Mouse (Mus musculus): ENCODE results near the gene Lhx6. TPM values are rescaled to one million over a fixed set of nuclear protein-coding genes. Genes with fewer than 3 reads are reported as not detected.
"Not testable (repeated sequence)": the region's sequence is repeated elsewhere in the genome, so short reads cannot be mapped to it uniquely, and the experiment has no call there.

Lhx6 gene
- 1 to 10 TPM; 3.7 to 4.0 TPM for total RNA-seq (2021)
- long read RNA-seq, experiment 1, partial matches to known transcripts, result 0 of 5 reads
- long read RNA-seq, experiment 1, other reads (novel, unspliced or antisense), result 4 of 5 reads
- long read RNA-seq, experiment 2, result 0 reads

- peak; percentile 22 for DNase-seq
These were observed at the start of gene Lhx6 for GRCm38 (mm10) chr2:36104956-36105741. Gene Lhx6 (minus strand): TSS chr2:36105408.

GRCm38 (mm10) chr2:36152401-36152800, 47.2 kb upstream of the Lhx6 start:
- DNase-seq, result not testable (repeated sequence)

- no peak for DNase-seq
These were observed 43.7 kb upstream of the Lhx6 start for GRCm38 (mm10) chr2:36148876-36149365.

- no peak for DNase-seq
These were observed 33.9 kb upstream of the Lhx6 start for GRCm38 (mm10) chr2:36139096-36139495.

GRCm38 (mm10) chr2:36136300-36136941, 31.2 kb upstream of the Lhx6 start, which contains the start of the genes Mrrf and Rbm18:
Gene Mrrf (plus strand): TSS chr2:36136389.
Gene Rbm18 (minus strand): TSS chr2:36136773.
- DNase-seq, result peak; percentile 90

- no peak for DNase-seq
These were observed 30.7 kb upstream of the Lhx6 start for GRCm38 (mm10) chr2:36135887-36136286.

- DNase-seq, result no peak
These were observed 23.8 kb upstream of the Lhx6 start for GRCm38 (mm10) chr2:36129051-36129450.

- DNase-seq, result no peak
These were observed 22.8 kb upstream of the Lhx6 start for GRCm38 (mm10) chr2:36127973-36128372.

GRCm38 (mm10) chr2:36126795-36127429, 21.7 kb upstream of the Lhx6 start:
- no peak for DNase-seq

- DNase-seq, result no peak
These were observed 7.4 kb upstream of the Lhx6 start for GRCm38 (mm10) chr2:36112632-36113031.

GRCm38 (mm10) chr2:36108615-36109014, 3.4 kb upstream of the Lhx6 start:
- no peak for DNase-seq

- DNase-seq, result no peak
These were observed 712 bp downstream of the Lhx6 start for GRCm38 (mm10) chr2:36104436-36104955.

GRCm38 (mm10) chr2:36103555-36104367, 1.4 kb downstream of the Lhx6 start:
- no peak for DNase-seq

- DNase-seq, result no peak
These were observed 2.1 kb downstream of the Lhx6 start for GRCm38 (mm10) chr2:36103069-36103554.

GRCm38 (mm10) chr2:36102559-36102946, 2.7 kb downstream of the Lhx6 start:
- DNase-seq, result no peak

- no peak for DNase-seq
These were observed 3.2 kb downstream of the Lhx6 start for GRCm38 (mm10) chr2:36101866-36102558.

- DNase-seq, result no peak
These were observed 5.5 kb downstream of the Lhx6 start for GRCm38 (mm10) chr2:36099739-36100138.

- DNase-seq, result no peak
These were observed 7.2 kb downstream of the Lhx6 start for GRCm38 (mm10) chr2:36098021-36098420.

- no peak for DNase-seq
These were observed 7.9 kb downstream of the Lhx6 start for GRCm38 (mm10) chr2:36097129-36097815.

- DNase-seq, result no peak
These were observed 11.2 kb downstream of the Lhx6 start for GRCm38 (mm10) chr2:36093914-36094475.

Measured in gastrocnemius, postnatal 25 days (tissue).